Comparison of ENCODE assay signal across 26 mouse cellular contexts in the genomic region with DNA sequence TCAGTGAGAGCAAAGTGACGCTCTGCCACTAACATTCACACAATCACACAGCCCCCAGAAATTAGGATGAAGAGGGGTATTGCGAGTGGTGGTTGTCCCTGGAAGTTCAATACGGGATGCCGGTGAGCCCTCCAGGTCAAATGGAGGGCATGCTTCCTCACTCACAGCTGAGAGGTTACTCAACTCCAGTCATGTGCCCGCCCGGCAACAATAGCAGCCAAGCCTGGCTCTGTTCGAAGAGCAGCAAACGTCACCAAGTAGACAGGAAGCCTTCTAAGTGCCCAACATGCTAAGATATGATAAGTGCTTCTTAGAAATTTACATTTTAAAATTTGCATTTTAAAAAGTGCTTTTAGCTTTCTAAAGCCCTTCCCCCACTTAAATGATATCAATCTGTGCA. TPM values are rescaled to one million over a fixed set of nuclear protein-coding genes. Genes with fewer than 3 reads are reported as not detected.
DNase-seq lines count a peak whose midpoint lies in the region; ATAC-seq lines count a peak whose summit lies in the region.
"Had no signal": no experiment of that assay in that cellular context is flagged by ENCODE, and none has a peak within 500 bp of the region (broad histone marks: within the 10 kb centered on the region; RNA-seq: fewer than 3 reads in every experiment).

No protein-coding gene starts in this region.

- no peaks in the 10 kb centered on the region for H3K36me3 ChIP-seq in forebrain, embryonic 14.5 days (ENCODE audit: control insufficient read depth, insufficient read depth, low read length)
- no peaks in the 10 kb centered on the region for H3K36me3 ChIP-seq in forebrain, embryonic 10.5 days (replicated peaks)
- H3K36me3 ChIP-seq: embryonic facial prominence, embryonic 15.5 days; heart, embryonic 10.5 days; hindbrain, embryonic 15.5 days; intestine, embryonic 15.5 days; limb, embryonic 15.5 days; midbrain, embryonic 12.5 days had no signal

- H3K4me1 ChIP-seq in forebrain, embryonic 14.5 days (ENCODE audit: control insufficient read depth, insufficient read depth, low read length) = no peaks in the 10 kb centered on the region
- H3K4me1 ChIP-seq in forebrain, embryonic 10.5 days = no peaks in the 10 kb centered on the region
- H3K4me1 ChIP-seq: embryonic facial prominence, embryonic 15.5 days; hindbrain, embryonic 15.5 days; intestine, embryonic 15.5 days; limb, embryonic 15.5 days; midbrain, embryonic 12.5 days had no signal

- H3K9ac ChIP-seq in forebrain, embryonic 14.5 days (ENCODE audit: low read length) = no peak overlapping the region
- H3K9ac ChIP-seq: embryonic facial prominence, embryonic 15.5 days; hindbrain, embryonic 15.5 days; intestine, embryonic 15.5 days; limb, embryonic 15.5 days; liver, embryonic 14.5 days; midbrain, embryonic 12.5 days had no signal

- no peak for ATAC-seq in forebrain, embryonic 14.5 days
- ATAC-seq in common myeloid progenitor, adult 5-6 weeks (replicated peaks; ENCODE audit: low read depth, poor library complexity, severe bottlenecking) = 0 out of 2 replicates have a peak, but pooled peaks have one; percentile 11
- ATAC-seq in erythroblast, adult 5-6 weeks (replicated peaks; ENCODE audit: low FRiP score, poor library complexity, severe bottlenecking) = no peak
- ATAC-seq: intestine, embryonic 15.5 days; Patski had no signal

- H3K4me3 ChIP-seq in forebrain, embryonic 14.5 days (ENCODE audit: low read depth, low read length) = no peak overlapping the region
- H3K4me3 ChIP-seq in forebrain, embryonic 10.5 days = no peak overlapping the region
- H3K4me3 ChIP-seq: embryonic facial prominence, embryonic 15.5 days; heart, embryonic 10.5 days; hindbrain, embryonic 15.5 days; intestine, embryonic 15.5 days; layer of hippocampus, adult 2 months; limb, embryonic 15.5 days; midbrain, embryonic 12.5 days had no signal

- no peak overlapping the region for H3K27ac ChIP-seq in forebrain, embryonic 14.5 days (ENCODE audit: low read depth, low read length)
- H3K27ac ChIP-seq in forebrain, embryonic 10.5 days = no peak overlapping the region
- H3K27ac ChIP-seq: embryonic facial prominence, embryonic 15.5 days; heart, embryonic 10.5 days; hindbrain, embryonic 15.5 days; intestine, embryonic 15.5 days; layer of hippocampus, adult 2 months; limb, embryonic 15.5 days; liver, embryonic 14.5 days; macrophage; midbrain, embryonic 12.5 days; stomach, postnatal 0 days had no signal

- DNase-seq in forebrain, embryonic 14.5 days (ENCODE audit: low spot score) = peak; percentile 11
- DNase-seq in forebrain, embryonic 10.5 days (ENCODE audit: extremely low spot score, low spot score) = no peak
- peak; percentile 55 to 57 for DNase-seq in lung, adult 18-20 months
- DNase-seq in lung, postnatal 14 days = no peak
- peak; percentile 45 for DNase-seq in lung, postnatal 25 days (ENCODE audit: low spot score)
- no peak for DNase-seq in layer of hippocampus, postnatal 14 days (ENCODE audit: low spot score in 2 of 2)
- DNase-seq: adrenal gland, postnatal 36 days; cerebellum, adult 9-10 months; gastrocnemius, postnatal 25 days; kidney, postnatal 25 days; right cerebral cortex, postnatal 14 days; thymus, adult 2 months; thymus, postnatal 4 days had no signal

- WGBS in forebrain, embryonic 14.5 days = 87% methylated on average over 8 of the region's 8 CpGs
- 93% methylated on average over 8 of the region's 8 CpGs for WGBS in forebrain, embryonic 10.5 days

- no peak overlapping the region for H3K4me2 ChIP-seq in forebrain, embryonic 14.5 days (ENCODE audit: low read length)
- H3K4me2 ChIP-seq: embryonic facial prominence, embryonic 15.5 days; hindbrain, embryonic 15.5 days; intestine, embryonic 15.5 days; limb, embryonic 15.5 days; midbrain, embryonic 12.5 days had no signal

- H3K27me3 ChIP-seq in forebrain, embryonic 14.5 days (replicated peaks; ENCODE audit: control insufficient read depth, insufficient read depth, low read length) = no peaks in the 10 kb centered on the region
- H3K27me3 ChIP-seq in forebrain, embryonic 10.5 days (ENCODE audit: poor library complexity, severe bottlenecking) = no peaks in the 10 kb centered on the region
- H3K27me3 ChIP-seq: embryonic facial prominence, embryonic 15.5 days; hindbrain, embryonic 15.5 days; intestine, embryonic 15.5 days; limb, embryonic 15.5 days; midbrain, embryonic 12.5 days; Patski had no signal

- H3K9me3 ChIP-seq in forebrain, embryonic 14.5 days (replicated peaks; ENCODE audit: control insufficient read depth, low read length) = 0 out of 2 replicates have a peak, but pooled peaks cover 2% of the 10 kb centered on the region
- peaks cover 13% of the 10 kb centered on the region for H3K9me3 ChIP-seq in forebrain, embryonic 10.5 days
- H3K9me3 ChIP-seq: hindbrain, embryonic 15.5 days; intestine, embryonic 15.5 days; limb, embryonic 15.5 days had no signal

RNA-seq across cellular contexts. Expression of a gene that starts 29.4 kb away (rescaled TPM):
- polyA plus RNA-seq in forebrain, embryonic 14.5 days (2014; fragmentation: Nextera tagmentation; extraction: Ambion mirVana) = 10.2 and 10.6 TPM in 2 replicates
- 4.2 TPM in 2 replicates for polyA plus RNA-seq in forebrain, embryonic 10.5 days (2016; fragmentation: Nextera tagmentation; extraction: Ambion mirVana)
- 14.6 and 19.6 TPM in 2 replicates for total RNA-seq in common myeloid progenitor, adult 5-6 weeks (2017)
- 82.8 and 141 TPM in 2 replicates for total RNA-seq in erythroblast, adult 5-6 weeks (2015; ENCODE audit: low replicate concordance)
- total RNA-seq in erythroblast, adult 5-6 weeks (2017; ENCODE audit: low replicate concordance) = 123 and 134 TPM in 2 replicates
- 10 to 100 TPM; 44.3 to 49.6 TPM for total RNA-seq in layer of hippocampus, postnatal 14 days (2021)

Comparison
In these comparisons a context has a peak if more than half of its experiments do, and no peak if none do; other contexts are left out.
1. DNase-seq: peak in forebrain, embryonic 14.5 days (single experiment), lung, adult 18-20 months (2 of 2) and lung, postnatal 25 days (single experiment); none in forebrain, embryonic 10.5 days (single experiment), lung, postnatal 14 days (single experiment) and layer of hippocampus, postnatal 14 days (0 of 2).